Mouse (Mus musculus) myocyte (in vitro differentiated cells): Measurements from ENCODE around the gene Cbx3.

Experiments
- E2F4 ChIP-seq: IDR thresholded peaks from one replicate; pipeline ENCODE4 v1.6.1; 2011; ENCODE audit warnings: mild to moderate bottlenecking, control low read depth, moderate library complexity; ENCODE audit not compliant: insufficient read depth
- MAX ChIP-seq: IDR thresholded peaks from one replicate; pipeline ENCODE4 v1.6.1; 2011; ENCODE audit warnings: low read depth, mild to moderate bottlenecking, control low read depth
- POLR2A ChIP-seq: IDR thresholded peaks from one replicate; pipeline ENCODE4 v1.6.1; 2011; ENCODE audit warnings: low read depth, mild to moderate bottlenecking, control low read depth, moderate library complexity; ENCODE audit not compliant: insufficient read length
- POLR2AphosphoS2 ChIP-seq: IDR thresholded peaks from one replicate; pipeline ENCODE4 v1.6.1; 2011; ENCODE audit warnings: low read depth, control low read depth; ENCODE audit not compliant: insufficient read length
- TCF3 ChIP-seq: IDR thresholded peaks from one replicate; pipeline ENCODE4 v1.6.1; 2011; ENCODE audit warnings: low read depth, control low read depth; ENCODE audit not compliant: insufficient read length
- USF1 ChIP-seq: IDR thresholded peaks from one replicate; pipeline ENCODE4 v1.6.1; 2011; ENCODE audit warnings: low read depth, mild to moderate bottlenecking, control low read depth, moderate library complexity

- no peak for TF ChIP-seq TCF3
- no peak for TF ChIP-seq POLR2A
- no peak for TF ChIP-seq E2F4
- TF ChIP-seq POLR2AphosphoS2, result no peak
- no peak for TF ChIP-seq MAX
- no peak for TF ChIP-seq USF1
Measured at GRCm38 (mm10) chr6:51467649-51468048, 2.5 kb upstream of the Cbx3 start.
